Mouse (Mus musculus) ES-Bruce4 (cell line): Measurements from ENCODE around the gene Atp6v0a4. TPM values are rescaled to one million over a fixed set of nuclear protein-coding genes. Genes with fewer than 3 reads are reported as not detected.

Experiments
- H3K27ac ChIP-seq: 2 replicates; pipeline ENCODE4 v1.5.1; 2012; ENCODE audit warnings: low read length, inconsistent platforms; ENCODE audit not compliant: insufficient read depth
- H3K27me3 ChIP-seq: 2 replicates; pipeline ENCODE4 v1.6.1; 2012; ENCODE audit warnings: mild to moderate bottlenecking, low read length, inconsistent platforms; ENCODE audit not compliant: control insufficient read depth, poor library complexity, insufficient read depth, severe bottlenecking
- H3K36me3 ChIP-seq: 2 replicates; pipeline ENCODE4 v1.6.1; 2012; ENCODE audit warnings: inconsistent platforms, mild to moderate bottlenecking, low read length, moderate library complexity; ENCODE audit not compliant: control insufficient read depth, poor library complexity, insufficient read depth, severe bottlenecking
- H3K4me1 ChIP-seq: one replicate; pipeline ENCODE4 v1.8.1; 2011; ENCODE audit warnings: low read length; ENCODE audit not compliant: control insufficient read depth, insufficient read depth
- H3K4me3 ChIP-seq: 2 replicates; pipeline ENCODE4 v1.5.1; 2011; ENCODE audit warnings: low read depth, mild to moderate bottlenecking, low read length
- H3K9ac ChIP-seq: 2 replicates; pipeline ENCODE4 v1.6.1; 2012; ENCODE audit warnings: low read depth, mild to moderate bottlenecking, inconsistent platforms; ENCODE audit not compliant: poor library complexity, severe bottlenecking
- H3K9me3 ChIP-seq: replicated peaks from 2 replicates; pipeline ENCODE4 v1.6.1; 2012; ENCODE audit warnings: mild to moderate bottlenecking, low read length, inconsistent platforms; ENCODE audit not compliant: control insufficient read depth, poor library complexity, insufficient read depth, severe bottlenecking
- CTCF ChIP-seq: IDR thresholded peaks from one replicate; pipeline ENCODE4 v1.8.1; 2011; ENCODE audit warnings: low read depth, low read length
- EP300 ChIP-seq: IDR thresholded peaks from 2 replicates; pipeline ENCODE4 v1.6.1; 2011; ENCODE audit warnings: low read depth, low read length; ENCODE audit not compliant: insufficient read depth
- POLR2A ChIP-seq: IDR thresholded peaks from one replicate; pipeline ENCODE4 v1.8.1; 2011; ENCODE audit warnings: low read length; ENCODE audit not compliant: insufficient read depth
- polyA plus RNA-seq: library from polyadenylated mRNA; stranded (reverse); fragments of >200 nt; gene quantifications from 2 replicates; pipeline ENCODE4 v1.2.4, GENCODE M21; 2011; ENCODE audit warnings: low read depth; ENCODE audit not compliant: missing spikeins, insufficient read depth, insufficient read length

Atp6v0a4 gene
- polyA plus RNA-seq, 1 experiment: 6.1 TPM

DNA sequence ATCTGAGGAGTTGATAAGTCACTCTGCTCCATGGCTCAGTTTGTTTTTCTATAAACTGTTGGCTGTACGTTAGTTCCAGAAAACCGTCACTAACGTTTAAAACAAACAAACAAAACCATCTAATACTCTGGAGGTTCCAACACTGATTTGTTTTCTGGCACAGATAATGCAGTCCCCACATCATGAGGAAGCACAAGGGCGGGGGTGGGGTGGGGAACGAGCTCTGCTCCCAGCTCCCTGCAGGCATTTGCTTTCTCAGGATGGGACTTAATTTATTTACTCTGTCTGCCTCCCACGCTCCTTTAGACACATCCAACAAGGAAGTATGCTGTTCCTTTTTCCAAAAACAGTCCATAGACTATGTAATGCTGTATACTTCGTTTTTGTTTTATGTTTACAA is 101.1 kb downstream of the Atp6v0a4 start:
- no peaks in the 10 kb centered on the region for H3K4me1 ChIP-seq
- no peak overlapping the region for H3K27ac ChIP-seq
- no peaks in the 10 kb centered on the region for H3K27me3 ChIP-seq
- no peak overlapping the region for H3K4me3 ChIP-seq
- no peaks in the 10 kb centered on the region for H3K9me3 ChIP-seq
- H3K9ac ChIP-seq: no peak overlapping the region
- H3K36me3 ChIP-seq: no peaks in the 10 kb centered on the region
- TF ChIP-seq CTCF (no peak), EP300 (no peak), POLR2A (no peak)

- Histone ChIP-seq H3K27me3 (no peaks in the 10 kb centered on the region), H3K27ac (no peak overlapping the region), H3K9ac (no peak overlapping the region), H3K4me3 (no peak overlapping the region), H3K9me3 (no peaks in the 10 kb centered on the region), H3K36me3 (no peaks in the 10 kb centered on the region), H3K4me1 (no peaks in the 10 kb centered on the region)
- TF ChIP-seq CTCF: no peak
- no peak for TF ChIP-seq POLR2A
Observed at GRCm38 (mm10) chr6:38021406-38021805, 103.0 kb downstream of the Atp6v0a4 start.

DNA sequence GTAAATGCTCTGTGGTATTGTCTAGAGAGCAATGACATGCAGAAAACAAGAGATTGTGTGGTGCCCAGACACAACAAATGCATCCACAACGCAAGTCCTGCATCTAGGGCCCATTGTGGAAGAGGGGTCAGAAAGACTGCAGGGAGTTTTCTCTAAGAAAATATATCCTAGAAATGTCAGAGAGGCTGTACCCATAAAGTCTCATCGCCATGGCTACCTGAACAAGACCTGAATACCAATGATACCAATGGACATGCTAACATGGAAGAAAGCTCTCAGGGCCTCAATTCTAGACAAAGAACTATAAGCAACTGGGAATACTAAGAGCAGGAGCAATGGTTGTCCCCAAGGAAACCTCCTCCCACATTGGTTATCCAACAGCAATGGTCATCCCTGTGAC is 111.6 kb downstream of the Atp6v0a4 start:
- no peak for TF ChIP-seq POLR2A
- TF ChIP-seq CTCF: no peak
- TF ChIP-seq EP300: no peak
- Histone ChIP-seq H3K36me3 (no peaks in the 10 kb centered on the region), H3K27ac (no peak overlapping the region), H3K4me1 (no peaks in the 10 kb centered on the region), H3K27me3 (no peaks in the 10 kb centered on the region), H3K9ac (no peak overlapping the region), H3K4me3 (no peak overlapping the region), H3K9me3 (no peaks in the 10 kb centered on the region)

- TF ChIP-seq POLR2A: no peak
- no peak for TF ChIP-seq EP300
- TF ChIP-seq CTCF: peak; percentile 54
- Histone ChIP-seq H3K27me3 (no peaks in the 10 kb centered on the region), H3K9me3 (no peaks in the 10 kb centered on the region), H3K27ac (no peak overlapping the region), H3K4me1 (no peaks in the 10 kb centered on the region), H3K36me3 (no peaks in the 10 kb centered on the region), H3K4me3 (no peak overlapping the region), H3K9ac (no peak overlapping the region)
Observed at GRCm38 (mm10) chr6:38007459-38007858, 116.9 kb downstream of the Atp6v0a4 start.

Other genes with a start within 250 kb of the Atp6v0a4 start
- 0.29 and 0.64 TPM in 2 replicates for gene Svopl, start 77.6 kb downstream of the Atp6v0a4 start, polyA plus RNA-seq
- gene Tmem213, start 15.3 kb downstream of the Atp6v0a4 start, polyA plus RNA-seq: 3.0 and 3.3 TPM in 2 replicates
- gene D630045J12Rik, start 129.4 kb upstream of the Atp6v0a4 start, polyA plus RNA-seq: 8.3 and 10.8 TPM in 2 replicates
- gene Zc3hav1l, start 174.7 kb upstream of the Atp6v0a4 start, polyA plus RNA-seq: 22.8 and 23.2 TPM in 2 replicates
- 37.6 and 39.1 TPM in 2 replicates for gene Zc3hav1, start 230.0 kb upstream of the Atp6v0a4 start, polyA plus RNA-seq